Mouse (Mus musculus) cerebellum, adult 9-11 months (tissue): ENCODE measurements around the gene Rpl18a.

ENCODE experiments used
- DNase-seq: peaks from one replicate; pipeline ENCODE4 v3.0.0; 2022

Gene Rpl18a

DNA sequence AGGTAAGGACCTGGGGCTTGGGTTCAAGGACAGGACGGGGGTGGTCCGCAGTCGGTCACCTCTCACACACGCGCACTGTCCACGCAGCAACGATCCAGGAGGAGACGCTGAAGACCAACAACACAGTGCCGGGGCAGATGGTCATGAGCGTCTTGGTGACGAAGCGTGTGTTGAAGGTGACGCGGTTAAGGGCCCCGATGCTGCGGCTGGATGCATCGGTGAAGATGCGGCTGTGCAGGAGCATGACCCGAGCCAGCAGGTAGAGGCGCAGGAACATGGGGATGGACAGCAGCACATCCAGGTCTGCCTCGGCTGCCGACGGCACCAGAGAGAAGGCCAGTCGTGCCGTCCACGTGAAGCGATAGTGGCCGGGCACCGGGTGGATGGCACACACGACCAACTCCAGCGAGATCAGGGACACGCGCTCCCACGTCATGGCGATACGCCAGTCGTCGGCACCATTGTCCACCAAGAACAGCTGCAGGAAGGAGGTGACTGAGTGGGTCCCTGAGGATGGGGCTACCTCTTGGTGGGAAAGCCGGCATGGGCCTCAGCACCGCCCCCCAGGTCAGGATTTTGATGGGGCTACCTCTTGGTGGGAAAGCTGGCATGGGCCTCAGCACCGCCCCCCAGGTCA, 44.5 kb downstream of the Rpl18a start:
- DNase-seq: no peak

- DNase-seq: no peak
Measured at GRCm38 (mm10) chr8:70851837-70852236, 45.4 kb downstream of the Rpl18a start.

DNA sequence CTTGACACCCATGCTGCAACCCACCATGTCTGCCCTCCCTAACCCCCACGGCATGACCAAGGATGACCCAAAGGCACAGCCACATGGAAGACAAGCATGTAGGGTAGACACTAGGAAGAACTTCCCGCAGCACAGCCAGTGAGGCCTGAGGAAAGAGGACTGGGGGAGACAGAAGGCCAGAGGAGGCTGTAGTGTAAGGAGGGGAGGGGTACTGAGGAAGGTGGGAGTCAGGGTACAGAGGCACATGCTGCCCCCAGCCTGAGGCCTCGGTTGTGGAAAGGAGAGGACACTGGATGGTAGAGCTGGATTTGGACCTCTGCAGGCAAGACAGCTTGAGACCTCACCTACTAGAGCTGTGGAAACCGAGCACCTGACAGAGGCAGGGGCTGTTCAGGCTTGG, 46.3 kb downstream of the Rpl18a start:
- no peak for DNase-seq

GRCm38 (mm10) chr8:70850132-70850845, 46.9 kb downstream of the Rpl18a start:
- no peak for DNase-seq

DNA sequence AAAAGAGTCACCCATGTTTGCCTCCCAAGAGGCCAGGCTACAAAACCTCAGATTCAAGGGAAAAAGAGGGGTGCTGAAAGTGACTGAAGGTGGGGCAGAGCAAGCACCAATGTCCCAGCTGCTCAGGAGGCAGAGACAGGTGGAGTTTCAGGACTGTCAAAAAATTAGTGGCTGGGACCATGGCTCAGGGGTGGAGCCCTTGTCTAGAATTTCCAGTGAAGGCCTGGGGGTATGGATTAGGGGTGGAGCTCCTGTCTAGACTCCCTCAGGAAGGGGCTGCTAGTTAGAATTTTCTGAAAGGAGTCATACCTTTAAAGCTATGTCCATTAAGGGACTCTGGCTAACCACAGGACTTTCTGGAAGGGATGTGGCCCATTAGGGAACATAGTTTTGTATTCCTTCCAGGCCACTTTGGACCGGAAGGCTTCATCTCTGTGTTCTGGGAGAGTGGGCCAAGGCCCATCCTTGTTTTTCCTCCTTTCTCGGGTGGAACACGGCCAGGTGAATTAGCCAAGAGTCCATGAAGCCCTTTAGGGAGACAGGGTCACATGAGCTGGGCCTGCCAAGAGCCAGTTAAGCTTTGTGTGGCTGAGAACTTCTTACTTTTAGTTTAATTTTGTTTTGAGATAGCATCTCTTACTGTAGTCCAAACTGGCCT, 47.8 kb downstream of the Rpl18a start:
- DNase-seq: no peak

DNA sequence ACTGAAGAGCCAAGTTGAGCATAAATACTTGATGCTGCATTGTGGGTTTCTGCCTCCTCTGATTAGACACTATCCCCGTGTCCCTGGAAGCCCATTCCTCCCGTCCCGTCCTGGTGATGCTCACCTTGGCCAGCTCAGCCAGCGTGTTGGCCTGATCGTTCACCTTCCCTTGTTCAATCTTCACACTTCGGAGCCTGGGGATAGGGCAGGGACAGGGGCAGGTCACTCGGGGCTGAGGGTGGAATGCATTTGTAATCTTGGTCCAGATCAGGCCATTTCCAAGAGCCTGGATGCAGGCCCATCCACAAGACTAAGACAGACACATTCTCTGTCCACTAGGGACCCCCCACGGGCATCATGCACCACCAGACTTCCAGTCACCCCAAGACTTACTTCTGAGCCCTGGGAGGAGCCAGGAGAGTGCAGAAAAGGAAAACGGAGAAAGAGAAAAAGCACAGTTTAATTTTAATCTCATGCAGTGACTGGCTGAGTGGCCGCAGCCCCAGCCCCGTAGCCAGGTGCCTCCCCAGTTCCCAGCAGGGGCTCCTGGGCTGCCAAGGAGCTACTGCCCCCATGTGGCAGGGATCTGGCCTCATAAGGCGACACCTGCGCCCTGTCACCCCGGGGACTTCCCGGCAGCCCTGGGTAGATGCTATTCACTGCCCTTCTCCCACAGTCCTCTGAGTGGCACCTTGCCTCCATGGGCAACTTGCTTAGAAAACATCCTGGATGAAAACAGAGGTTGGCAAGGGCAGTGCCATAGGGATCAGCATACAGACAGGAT, 50.6 kb downstream of the Rpl18a start:
- no peak for DNase-seq

- DNase-seq: no peak
Measured at GRCm38 (mm10) chr8:70845108-70845507, 52.1 kb downstream of the Rpl18a start.
